Comparison of ENCODE assay signal across 12 mouse cellular contexts in genomic region chr14:76912301-76913001, GRCm38 (mm10).
DNase-seq lines count a peak whose midpoint lies in the region; ATAC-seq lines count a peak whose summit lies in the region.
"Had no signal": no experiment of that assay in that cellular context is flagged by ENCODE, and none has a peak within 500 bp of the region (broad histone marks: within the 10 kb centered on the region; RNA-seq: fewer than 3 reads in every experiment).

No protein-coding gene starts in this region.

- H3K9me3 ChIP-seq in hindbrain, embryonic 10.5 days: no peaks in the 10 kb centered on the region
- H3K9me3 ChIP-seq in hindbrain, embryonic 12.5 days (replicated peaks): no peaks in the 10 kb centered on the region
- H3K9me3 ChIP-seq in heart, embryonic 15.5 days (replicated peaks): no peaks in the 10 kb centered on the region
- no peaks in the 10 kb centered on the region for H3K9me3 ChIP-seq in liver, embryonic 12.5 days (replicated peaks)
- H3K9me3 ChIP-seq: embryonic facial prominence, embryonic 13.5 days; limb, embryonic 13.5 days; neural tube, embryonic 13.5 days had no signal

- peak overlapping the region; percentile 31 for H3K27ac ChIP-seq in hindbrain, embryonic 10.5 days
- no peak overlapping the region for H3K27ac ChIP-seq in hindbrain, embryonic 12.5 days
- peak overlapping the region; percentile 26 for H3K27ac ChIP-seq in heart, embryonic 15.5 days
- H3K27ac ChIP-seq in liver, embryonic 12.5 days: no peak overlapping the region
- H3K27ac ChIP-seq: embryonic facial prominence, embryonic 13.5 days; limb, embryonic 13.5 days; neural tube, embryonic 13.5 days had no signal

- ATAC-seq in hindbrain, embryonic 12.5 days (ENCODE audit: low FRiP score): no peak
- ATAC-seq in heart, embryonic 15.5 days (replicated peaks; ENCODE audit: insufficient number of reproducible peaks, insufficient read depth, low FRiP score, low read depth): peak; percentile 53; the same call in 1 of the 2 replicates
- 0 out of 2 replicates have a peak, but pooled peaks have one; percentile 51 for ATAC-seq in liver, embryonic 12.5 days

- H3K4me3 ChIP-seq in hindbrain, embryonic 10.5 days: no peak overlapping the region
- no peak overlapping the region for H3K4me3 ChIP-seq in hindbrain, embryonic 12.5 days
- no peak overlapping the region for H3K4me3 ChIP-seq in heart, embryonic 15.5 days
- H3K4me3 ChIP-seq in liver, embryonic 12.5 days: no peak overlapping the region
- H3K4me3 ChIP-seq: embryonic facial prominence, embryonic 13.5 days; limb, embryonic 13.5 days; neural tube, embryonic 13.5 days had no signal

- no peak overlapping the region for H3K4me2 ChIP-seq in hindbrain, embryonic 12.5 days (replicated peaks)
- H3K4me2 ChIP-seq in heart, embryonic 15.5 days: no peak overlapping the region
- no peak overlapping the region for H3K4me2 ChIP-seq in liver, embryonic 12.5 days
- H3K4me2 ChIP-seq: embryonic facial prominence, embryonic 13.5 days; limb, embryonic 13.5 days; neural tube, embryonic 13.5 days had no signal

- no peaks in the 10 kb centered on the region for H3K27me3 ChIP-seq in hindbrain, embryonic 10.5 days (ENCODE audit: insufficient read depth, poor library complexity, severe bottlenecking)
- no peaks in the 10 kb centered on the region for H3K27me3 ChIP-seq in hindbrain, embryonic 12.5 days
- H3K27me3 ChIP-seq in heart, embryonic 15.5 days: no peaks in the 10 kb centered on the region
- no peaks in the 10 kb centered on the region for H3K27me3 ChIP-seq in liver, embryonic 12.5 days (replicated peaks)
- H3K27me3 ChIP-seq: CH12.LX; embryonic facial prominence, embryonic 13.5 days; limb, embryonic 13.5 days; neural tube, embryonic 13.5 days had no signal

- H3K4me1 ChIP-seq in hindbrain, embryonic 10.5 days (replicated peaks): peaks cover 21% of the 10 kb centered on the region
- H3K4me1 ChIP-seq in hindbrain, embryonic 12.5 days: 0 out of 2 replicates have a peak, but pooled peaks cover 4% of the 10 kb centered on the region
- H3K4me1 ChIP-seq in heart, embryonic 15.5 days (replicated peaks): peaks cover 15% of the 10 kb centered on the region
- H3K4me1 ChIP-seq in liver, embryonic 12.5 days: peaks cover 10% of the 10 kb centered on the region
- H3K4me1 ChIP-seq: neural tube, embryonic 13.5 days had no signal

- no peaks in the 10 kb centered on the region for H3K36me3 ChIP-seq in hindbrain, embryonic 10.5 days
- H3K36me3 ChIP-seq in hindbrain, embryonic 12.5 days: no peaks in the 10 kb centered on the region
- H3K36me3 ChIP-seq in heart, embryonic 15.5 days: no peaks in the 10 kb centered on the region
- H3K36me3 ChIP-seq in liver, embryonic 12.5 days: no peaks in the 10 kb centered on the region
- H3K36me3 ChIP-seq: embryonic facial prominence, embryonic 13.5 days; limb, embryonic 13.5 days; neural tube, embryonic 13.5 days had no signal

- DNase-seq in hindbrain, embryonic 10.5 days (ENCODE audit: low spot score): peak; percentile 20
- peak; percentile 45 for DNase-seq in adrenal gland, postnatal 14 days
- no peak for DNase-seq in right cerebral cortex, postnatal 10 days (ENCODE audit: low spot score in 2 of 2)
- no peak for DNase-seq in frontal cortex, postnatal 25 days (ENCODE audit: low spot score in 2 of 2)
- no peak for DNase-seq in Muller cell, postnatal 12 days (ENCODE audit: inconsistent ontology term)

- H3K9ac ChIP-seq in hindbrain, embryonic 12.5 days: no peak overlapping the region
- H3K9ac ChIP-seq in heart, embryonic 15.5 days: no peak overlapping the region
- H3K9ac ChIP-seq in liver, embryonic 12.5 days: no peak overlapping the region
- H3K9ac ChIP-seq: embryonic facial prominence, embryonic 13.5 days; limb, embryonic 13.5 days; neural tube, embryonic 13.5 days had no signal

- 35% methylated on average over 8 of the region's 8 CpGs for WGBS in hindbrain, embryonic 10.5 days
- 43% methylated on average over 8 of the region's 8 CpGs for WGBS in hindbrain, embryonic 12.5 days
- 26% methylated on average over 8 of the region's 8 CpGs for WGBS in heart, embryonic 15.5 days
- 19% methylated on average over 8 of the region's 8 CpGs for WGBS in liver, embryonic 12.5 days (ENCODE audit: insufficient replicate concordance)

Comparison
In these comparisons a context has a peak if more than half of its experiments do, and no peak if none do; other contexts are left out.
1. H3K27ac ChIP-seq: peak in hindbrain, embryonic 10.5 days (single experiment) and heart, embryonic 15.5 days (single experiment); none in hindbrain, embryonic 12.5 days (single experiment) and liver, embryonic 12.5 days (single experiment).
2. DNase-seq: peak in hindbrain, embryonic 10.5 days (single experiment) and adrenal gland, postnatal 14 days (single experiment); none in right cerebral cortex, postnatal 10 days (0 of 2), frontal cortex, postnatal 25 days (0 of 2) and Muller cell, postnatal 12 days (single experiment).